Mouse (Mus musculus) retina, postnatal 7 days (tissue): ENCODE measurements around the gene Rilpl1.
"Not testable (repeated sequence)": the region's sequence is repeated elsewhere in the genome, so short reads cannot be mapped to it uniquely, and the experiment has no call there.

Experiments
- DNase-seq: peaks from one replicate; pipeline ENCODE4 v3.0.0-alpha.2; 2012; ENCODE audit warnings: low read depth, low spot score

Rilpl1 gene

GRCm38 (mm10) chr5:124529697-124530096, 1.5 kb downstream of the Rilpl1 start:
- no peak for DNase-seq

DNA sequence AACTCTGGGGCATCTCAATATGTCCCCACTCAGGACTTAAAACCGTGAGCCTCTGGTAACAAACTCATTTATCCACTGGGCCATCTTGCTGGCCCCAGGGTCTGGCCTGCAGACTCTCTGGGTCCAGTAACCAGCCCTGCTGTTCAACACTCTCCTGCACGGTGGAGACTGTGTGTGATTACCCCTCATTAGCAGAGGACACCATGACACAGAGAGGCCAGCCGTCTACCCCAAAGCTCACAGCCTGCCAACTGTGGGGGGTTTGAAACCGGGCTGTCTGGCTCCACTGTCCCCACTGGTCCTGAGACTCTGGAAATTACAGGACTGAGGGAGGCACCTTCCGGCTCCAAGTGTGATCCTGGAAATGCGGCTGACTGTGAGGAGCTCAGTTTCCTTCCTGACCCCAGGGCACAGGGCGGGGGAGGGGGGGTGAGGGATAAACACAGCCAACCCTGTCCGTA, 2.0 kb downstream of the Rilpl1 start:
- no peak for DNase-seq

GRCm38 (mm10) chr5:124528791-124529190, 2.4 kb downstream of the Rilpl1 start:
- DNase-seq, result no peak

GRCm38 (mm10) chr5:124528351-124528750, 2.8 kb downstream of the Rilpl1 start:
- DNase-seq, result no peak

- DNase-seq, result no peak
Observed at GRCm38 (mm10) chr5:124524943-124525342, 6.2 kb downstream of the Rilpl1 start.

- DNase-seq, result no peak
Observed at GRCm38 (mm10) chr5:124523032-124523431, 8.2 kb downstream of the Rilpl1 start.

DNA sequence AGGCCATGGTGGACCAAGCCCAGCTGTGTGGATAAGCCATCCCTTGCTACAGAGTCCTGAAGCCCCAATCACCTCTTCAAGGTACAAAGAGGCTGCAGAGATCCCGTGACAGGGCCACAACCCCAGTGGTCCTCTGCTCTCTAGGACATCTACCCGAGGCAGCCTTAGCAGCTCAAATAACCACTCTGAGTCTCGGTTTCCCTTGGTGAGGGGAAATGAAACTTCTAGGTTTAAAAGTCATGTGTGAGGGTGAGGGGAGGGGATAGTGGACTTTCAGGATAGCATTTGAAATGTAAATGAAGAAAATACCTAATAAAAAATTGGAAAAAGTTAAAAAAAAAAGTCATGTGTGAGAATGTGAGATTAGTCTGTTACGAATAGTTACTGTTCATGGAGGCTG, 9.6 kb downstream of the Rilpl1 start:
- no peak for DNase-seq

DNA sequence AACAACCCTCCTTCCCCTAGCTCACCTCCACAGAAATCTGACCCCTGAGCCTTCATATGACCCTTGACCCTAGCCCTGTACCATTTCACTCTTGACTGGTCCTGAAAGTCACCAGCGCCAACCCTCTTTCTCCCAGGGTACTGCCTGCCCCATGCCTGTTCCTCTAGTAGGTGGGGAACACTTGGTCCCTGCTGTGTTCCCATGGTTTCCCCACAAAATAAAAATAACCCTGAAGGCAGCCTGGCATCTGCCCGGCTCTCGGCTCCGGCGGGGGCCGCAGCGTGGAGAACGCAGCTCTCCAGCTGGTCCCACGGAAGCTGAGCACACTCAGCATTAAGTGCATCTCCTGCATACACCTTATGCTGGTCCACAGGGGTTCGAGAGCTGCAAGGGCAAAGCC, 12.5 kb downstream of the Rilpl1 start:
- no peak for DNase-seq

DNA sequence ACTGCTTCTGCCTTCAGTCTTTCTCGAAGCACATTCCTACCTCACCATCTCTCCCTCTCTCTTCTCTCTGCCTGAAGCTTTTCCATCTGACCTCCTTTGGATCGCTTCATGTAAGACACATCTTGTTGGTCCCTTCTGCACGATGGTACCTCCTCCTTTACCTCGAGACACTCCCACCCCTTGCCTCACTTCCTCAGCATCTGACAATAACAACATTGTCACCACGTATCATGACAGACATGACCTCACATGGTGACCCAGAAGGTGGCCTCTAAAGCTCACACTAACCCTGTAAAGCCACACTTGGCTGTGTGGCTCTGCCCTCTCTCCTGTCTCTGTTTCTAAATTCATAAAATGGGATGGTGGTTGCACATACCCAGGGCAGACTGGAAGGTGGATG, 15.4 kb downstream of the Rilpl1 start:
- no peak for DNase-seq

DNA sequence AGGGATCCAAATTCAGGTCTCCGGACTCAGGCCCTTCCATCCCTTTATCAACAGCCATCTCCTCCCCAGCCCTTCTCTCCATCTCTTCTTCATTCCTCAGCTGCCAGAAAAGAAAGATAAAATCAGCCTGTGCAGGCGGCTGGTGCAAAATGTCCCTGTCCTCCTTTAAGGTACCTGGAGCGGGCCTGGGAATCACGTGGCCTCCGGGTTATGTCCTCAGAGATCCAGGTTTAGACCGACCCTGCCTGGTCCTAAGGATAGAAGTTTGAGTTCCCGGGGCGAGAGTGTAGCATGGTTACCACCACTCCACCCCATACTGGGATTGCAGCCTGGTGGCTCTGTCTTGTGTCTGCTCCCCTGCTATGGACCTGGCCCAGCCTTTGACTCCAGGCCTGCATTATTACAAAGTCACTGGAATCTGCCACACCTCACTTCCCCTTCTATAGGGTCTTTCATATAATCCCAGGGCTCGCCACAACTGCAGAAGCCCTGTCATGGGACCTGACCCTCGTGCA, 20.6 kb downstream of the Rilpl1 start:
- DNase-seq, result no peak

- no peak for DNase-seq
Observed at GRCm38 (mm10) chr5:124509742-124510237, 21.4 kb downstream of the Rilpl1 start.

GRCm38 (mm10) chr5:124509200-124509599, 22.0 kb downstream of the Rilpl1 start:
- DNase-seq, result no peak

GRCm38 (mm10) chr5:124506731-124507359, 24.3 kb downstream of the Rilpl1 start:
- DNase-seq, result no peak

DNA sequence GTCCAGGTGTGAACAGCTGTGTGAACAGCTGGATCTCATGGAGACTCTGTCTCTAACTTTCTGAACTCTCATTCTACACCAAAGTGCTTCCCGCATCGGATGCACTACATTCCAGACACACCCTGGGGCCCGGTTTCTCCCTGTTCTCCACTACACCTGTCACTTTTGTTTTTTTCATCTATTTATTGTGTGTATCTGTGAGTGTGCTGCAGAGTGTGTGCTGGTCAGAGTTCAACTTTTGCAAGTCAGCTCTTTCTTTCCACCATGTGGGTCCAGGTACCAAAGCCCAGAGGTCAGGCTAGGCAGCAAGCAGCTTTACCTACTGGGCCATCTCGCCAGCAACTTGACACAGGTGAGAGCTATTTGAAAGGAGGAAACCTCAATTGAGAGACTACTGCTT, 26.0 kb downstream of the Rilpl1 start:
- no peak for DNase-seq

- no peak for DNase-seq
Observed at GRCm38 (mm10) chr5:124503742-124504141, 27.4 kb downstream of the Rilpl1 start.

GRCm38 (mm10) chr5:124501541-124501940, 29.6 kb downstream of the Rilpl1 start:
- no peak for DNase-seq

- no peak for DNase-seq
Observed at GRCm38 (mm10) chr5:124500573-124500972, 30.6 kb downstream of the Rilpl1 start.

GRCm38 (mm10) chr5:124500037-124500436, 31.2 kb downstream of the Rilpl1 start:
- DNase-seq, result not testable (repeated sequence)

- no peak for DNase-seq
Observed at GRCm38 (mm10) chr5:124499001-124499400, 32.2 kb downstream of the Rilpl1 start.

DNA sequence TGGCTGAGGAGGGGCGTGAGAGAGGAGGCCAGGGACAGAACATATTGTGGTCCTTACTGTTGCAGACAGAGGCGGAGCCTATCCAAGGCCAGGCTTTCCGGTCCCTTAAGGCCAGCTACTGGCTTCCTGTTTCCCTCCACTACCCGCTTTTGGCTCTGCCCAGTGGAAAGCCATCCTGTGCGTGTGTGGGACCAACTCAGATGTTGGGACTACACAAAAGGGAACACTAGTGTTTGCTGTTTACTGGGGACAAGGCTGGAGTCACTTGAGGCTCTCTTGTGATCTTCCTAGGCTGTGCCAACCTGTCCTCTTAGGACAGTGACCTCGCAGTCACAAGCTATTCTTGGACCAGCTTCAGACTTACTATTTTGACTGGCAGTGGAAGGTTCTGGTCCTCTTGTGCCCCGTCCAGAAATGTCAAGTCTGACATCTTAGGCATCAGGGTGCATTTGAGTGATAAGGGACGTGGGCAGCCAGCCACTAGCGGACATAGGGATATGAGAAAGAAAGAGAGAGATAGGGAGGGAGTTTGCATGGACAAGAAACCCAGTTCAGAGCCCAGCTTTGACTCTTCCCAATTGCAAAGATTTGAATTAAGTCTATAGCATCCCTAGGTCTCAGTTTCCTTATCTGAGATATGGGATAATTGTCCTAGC, 32.8 kb downstream of the Rilpl1 start:
- no peak for DNase-seq

GRCm38 (mm10) chr5:124496614-124497514, 34.3 kb downstream of the Rilpl1 start:
- no peak for DNase-seq

GRCm38 (mm10) chr5:124495547-124495946, 35.6 kb downstream of the Rilpl1 start:
- DNase-seq, result no peak
